Mouse (Mus musculus) spleen, adult 18-20 months (tissue): ENCODE data around the gene Ado.

Source experiments
- DNase-seq, 2 experiments: peaks; one replicate each; pipeline ENCODE4 v3.0.0; 2022; ENCODE audit warnings: mixed read lengths in 2 of 2

Ado gene

GRCm38 (mm10) chr10:67548877-67549731 is at the start of gene Ado:
Ado (minus strand) TSS chr10:67548955.
- DNase-seq, result peak; percentile 69 to 84

GRCm38 (mm10) chr10:67595278-67595677 is 46.5 kb upstream of the Ado start:
- no peak for DNase-seq

GRCm38 (mm10) chr10:67585873-67586610 is 37.3 kb upstream of the Ado start:
- peak; percentile 37 to 46 for DNase-seq

- DNase-seq, result peak; percentile 20
Measured at GRCm38 (mm10) chr10:67581698-67582285, 33.0 kb upstream of the Ado start.

- no peak for DNase-seq
Measured at GRCm38 (mm10) chr10:67579830-67580229, 31.1 kb upstream of the Ado start.

GRCm38 (mm10) chr10:67573310-67573709 is 24.6 kb upstream of the Ado start:
- DNase-seq, result no peak

- DNase-seq, result no peak
Measured at GRCm38 (mm10) chr10:67571443-67571842, 22.7 kb upstream of the Ado start.

GRCm38 (mm10) chr10:67569539-67569938 is 20.8 kb upstream of the Ado start:
- no peak for DNase-seq

- DNase-seq, result peak; percentile 19 to 33
Measured at GRCm38 (mm10) chr10:67566104-67566503, 17.3 kb upstream of the Ado start.

- DNase-seq, result no peak
Measured at GRCm38 (mm10) chr10:67564509-67564908, 15.8 kb upstream of the Ado start.

GRCm38 (mm10) chr10:67561185-67561584 is 12.4 kb upstream of the Ado start:
- no peak for DNase-seq

- no peak for DNase-seq
Measured at GRCm38 (mm10) chr10:67559765-67560394, 11.1 kb upstream of the Ado start.

GRCm38 (mm10) chr10:67558053-67558452 is 9.3 kb upstream of the Ado start:
- no peak for DNase-seq

- peak; percentile 48 to 58 for DNase-seq
Measured at GRCm38 (mm10) chr10:67548261-67548854, 397 bp downstream of the Ado start.

GRCm38 (mm10) chr10:67547850-67548260 is 900 bp downstream of the Ado start:
- DNase-seq, result no peak

- no peak for DNase-seq
Measured at GRCm38 (mm10) chr10:67540591-67540990, 8.2 kb downstream of the Ado start.

- DNase-seq, result no peak
Measured at GRCm38 (mm10) chr10:67539401-67539730, 9.4 kb downstream of the Ado start.

- peak; percentile 14 to 34 for DNase-seq
Measured at GRCm38 (mm10) chr10:67538585-67539400, 10.0 kb downstream of the Ado start.

- peak; percentile 16 to 25 for DNase-seq
Measured at GRCm38 (mm10) chr10:67538106-67538505, 10.6 kb downstream of the Ado start.

GRCm38 (mm10) chr10:67537151-67537994 is 11.4 kb downstream of the Ado start:
- DNase-seq, result peak; percentile 85 to 90

- DNase-seq, result peak; percentile 46 to 48
Measured at GRCm38 (mm10) chr10:67536621-67537141, 12.1 kb downstream of the Ado start.
